Mouse (Mus musculus) cortical plate, adult 2 months (tissue): Measurements from ENCODE around the gene Mcm9.

ENCODE experiments used
- CTCF ChIP-seq: fragments of 200-500 bp; IDR thresholded peaks from 2 replicates; pipeline ENCODE4 v1.5.1; 2011; ENCODE audit warnings: mild to moderate bottlenecking, control low read depth, low read length; ENCODE audit not compliant: insufficient read depth; ENCODE audit errors: extremely low read depth
- POLR2A ChIP-seq: fragments of 200-500 bp; IDR thresholded peaks from 2 replicates; pipeline ENCODE4 v1.6.1; 2011; ENCODE audit warnings: mild to moderate bottlenecking, low read length, control low read depth; ENCODE audit not compliant: insufficient read depth; ENCODE audit errors: extremely low read depth

- TF ChIP-seq CTCF (peak; percentile 96), POLR2A (no peak)
Observed at GRCm38 (mm10) chr10:53527838-53528773, 102.1 kb downstream of the Mcm9 start.
